Mouse (Mus musculus) embryo, embryonic 11.5 days (tissue): ENCODE measurements around the gene Vmn2r15.

Experiments used
- DNase-seq: peaks from one replicate; pipeline ENCODE4 v3.0.0-alpha.2; 2012; ENCODE audit warnings: low read depth, low spot score

The Vmn2r15 gene

DNA sequence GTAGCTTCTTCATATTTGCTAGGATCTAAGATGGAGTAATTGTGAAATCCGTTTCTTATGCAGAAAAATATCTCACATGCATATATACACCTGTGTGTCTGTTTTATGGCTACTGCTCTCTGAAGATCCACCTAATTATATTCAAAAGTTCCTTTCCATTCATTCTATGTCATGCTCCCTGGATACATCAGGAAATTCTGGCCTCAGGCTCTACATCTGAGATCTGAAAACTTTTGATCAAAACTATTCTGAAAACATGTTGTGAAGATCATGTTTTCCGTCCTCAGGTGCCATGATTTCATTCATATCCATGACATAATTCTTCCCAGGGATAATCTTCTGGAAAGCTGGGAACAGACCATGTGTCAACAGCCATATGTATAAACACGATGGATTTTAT lies at the start of gene Vmn2r15:
Gene Vmn2r15, minus strand, starts transcription at position 101 of the 400 bp plus-strand sequence.
- no peak for DNase-seq

DNA sequence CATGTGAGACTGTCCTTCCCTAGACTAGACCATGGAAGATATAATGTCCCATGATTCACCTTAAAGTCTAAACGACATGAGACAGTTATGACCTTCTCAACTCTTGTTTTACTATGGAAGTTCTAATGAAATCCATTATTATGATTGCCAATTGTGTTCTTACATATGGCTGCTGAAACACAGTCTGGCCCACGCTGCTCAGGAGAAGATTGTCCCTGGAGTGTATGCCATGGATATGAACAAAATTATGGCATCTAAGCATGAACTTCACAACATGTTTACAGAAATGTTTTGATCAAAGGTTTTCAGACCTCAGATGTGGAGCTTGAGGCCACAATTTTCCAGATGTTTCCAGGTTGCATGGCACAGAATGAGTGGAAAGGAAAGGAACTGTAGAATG lies 32.4 kb upstream of the Vmn2r15 start, which contains the start of gene Vmn2r16:
Gene Vmn2r16, plus strand, starts transcription at position 301 of the 400 bp plus-strand sequence.
- DNase-seq = no peak

DNA sequence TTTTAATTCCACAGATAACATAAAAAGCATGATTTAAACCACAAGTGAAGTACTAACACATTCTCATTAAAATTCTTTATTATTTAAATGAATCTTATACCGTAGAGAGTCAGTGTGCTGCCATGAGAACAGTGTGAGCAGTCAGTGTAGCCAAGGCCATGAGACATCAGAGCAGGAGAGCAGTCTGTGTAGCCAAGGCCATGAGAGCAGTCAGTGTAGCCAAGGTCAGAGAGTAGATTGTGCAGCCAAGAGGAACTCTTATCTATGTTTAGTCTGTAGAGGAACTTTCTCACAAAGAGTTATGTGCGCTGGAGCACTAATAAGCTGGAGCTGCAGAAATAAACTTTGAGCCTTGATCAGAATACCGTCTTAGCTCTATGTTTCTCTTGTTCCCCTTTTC lies 2.8 kb downstream of the Vmn2r15 start:
- DNase-seq = no peak
